Mouse (Mus musculus) MEL (cell line): ENCODE measurements at regions not wholly inside any gene's neighbourhood (a gene's known extent, or its start where the extent isn't known, plus 50 kb on each side); places are given as distances from the start of the nearest gene placed in this dataset.

Experiments
- DNase-seq: peaks from one replicate; pipeline ENCODE4 v3.0.0; 2011; ENCODE audit warnings: low read depth, low spot score
- H3K27ac ChIP-seq: 2 replicates; pipeline ENCODE4 v1.5.1; 2012; ENCODE audit warnings: low read depth, mild to moderate bottlenecking, control low read depth, low read length, moderate library complexity; ENCODE audit not compliant: control insufficient read depth
- H3K27me3 ChIP-seq, 2 experiments: fragments of 150-350 bp in 1 of 2; sonication (generic) in 1 of 2; 2 replicates each; pipeline ENCODE4 v1.6.1; 2012; ENCODE audit warnings: low read length in 2 of 2, mild to moderate bottlenecking in 2 of 2, improper control_type of control experiment in 1 of 2, moderate library complexity in 1 of 2; ENCODE audit not compliant: insufficient read depth in 2 of 2, control insufficient read depth in 1 of 2
- H3K36me3 ChIP-seq, 2 experiments: 2 replicates each; pipeline ENCODE4 v1.6.1; 2012 to 2014; ENCODE audit warnings: low read length in 2 of 2, improper control_type of control experiment in 1 of 2, inconsistent platforms in 1 of 2, mild to moderate bottlenecking in 1 of 2; ENCODE audit not compliant: insufficient read depth in 2 of 2, control insufficient read depth in 1 of 2
- H3K4me1 ChIP-seq, 2 experiments: fragments of 150-350 bp in 1 of 2; sonication (generic) in 1 of 2; 2 replicates each; pipeline ENCODE4 v1.6.1; 2012; ENCODE audit warnings: low read length in 2 of 2, improper control_type of control experiment in 1 of 2, mild to moderate bottlenecking in 1 of 2; ENCODE audit not compliant: insufficient read depth in 2 of 2, control insufficient read depth in 1 of 2
- H3K4me3 ChIP-seq, 2 experiments: fragments of 150-350 bp in 1 of 2; sonication (generic) in 1 of 2; 2 replicates each; pipeline ENCODE4 v1.5.1; 2012; ENCODE audit warnings: low read depth in 2 of 2, low read length in 2 of 2, mild to moderate bottlenecking in 2 of 2, moderate library complexity in 2 of 2, control low read depth in 1 of 2, improper control_type of control experiment in 1 of 2; ENCODE audit not compliant: control insufficient read depth in 1 of 2, insufficient read depth in 1 of 2
- H3K79me2 ChIP-seq: 2 replicates; pipeline ENCODE4 v1.6.1; 2012; ENCODE audit warnings: mild to moderate bottlenecking, low read length, moderate library complexity; ENCODE audit not compliant: control insufficient read depth, poor library complexity, insufficient read depth
- H3K9ac ChIP-seq: 2 replicates; pipeline ENCODE4 v1.6.1; 2012; ENCODE audit warnings: low read depth, mild to moderate bottlenecking, control low read depth, low read length, moderate library complexity; ENCODE audit not compliant: control insufficient read depth, poor library complexity, severe bottlenecking
- H3K9me3 ChIP-seq: fragments of 150-350 bp; sonication (generic); replicated peaks from 2 replicates; pipeline ENCODE4 v1.6.1; 2012; ENCODE audit warnings: mild to moderate bottlenecking, low read length, improper control_type of control experiment, moderate library complexity; ENCODE audit not compliant: insufficient read depth
- CHD1 ChIP-seq: IDR thresholded peaks from 2 replicates; pipeline ENCODE4 v1.6.1; 2012; ENCODE audit warnings: low read depth, mild to moderate bottlenecking, inconsistent platforms, low read length, improper control_type of control experiment
- E2F4 ChIP-seq: IDR thresholded peaks from 2 replicates; pipeline ENCODE4 v1.6.1; 2011; ENCODE audit warnings: low read depth, low read length, improper control_type of control experiment, borderline replicate concordance
- ETS1 ChIP-seq: IDR thresholded peaks from 2 replicates; pipeline ENCODE4 v1.6.1; 2012; ENCODE audit warnings: low read depth, mild to moderate bottlenecking, inconsistent platforms, low read length, improper control_type of control experiment, moderate library complexity
- HCFC1 ChIP-seq: IDR thresholded peaks from 2 replicates; pipeline ENCODE4 v1.6.1; 2012; ENCODE audit warnings: low read depth, mild to moderate bottlenecking, inconsistent platforms, low read length, improper control_type of control experiment, moderate library complexity
- JUND ChIP-seq: IDR thresholded peaks from 2 replicates; pipeline ENCODE4 v1.6.1; 2011; ENCODE audit warnings: low read depth, mild to moderate bottlenecking, improper control_type of control experiment, low read length
- KAT2A ChIP-seq: conservative IDR thresholded peaks from 2 replicates; pipeline ENCODE4 v1.6.1; 2012; ENCODE audit warnings: low read depth, low read length, improper control_type of control experiment, inconsistent platforms
- MAFK ChIP-seq: IDR thresholded peaks from 2 replicates; pipeline ENCODE4 v1.6.1; 2011; ENCODE audit warnings: low read depth, mild to moderate bottlenecking, low read length, improper control_type of control experiment, borderline replicate concordance
- MAX ChIP-seq: IDR thresholded peaks from 2 replicates; pipeline ENCODE4 v1.6.1; 2011; ENCODE audit warnings: low read length, improper control_type of control experiment
- MAZ ChIP-seq: IDR thresholded peaks from 2 replicates; pipeline ENCODE4 v1.6.1; 2012; ENCODE audit warnings: low read depth, mild to moderate bottlenecking, inconsistent platforms, low read length, improper control_type of control experiment
- MEF2A ChIP-seq: IDR thresholded peaks from 2 replicates; pipeline ENCODE4 v1.6.1; 2014; ENCODE audit warnings: low read depth, mild to moderate bottlenecking, inconsistent platforms, low read length, improper control_type of control experiment; ENCODE audit not compliant: poor library complexity, insufficient replicate concordance, severe bottlenecking; ENCODE audit errors: extremely low read depth
- MYB ChIP-seq: IDR thresholded peaks from 2 replicates; pipeline ENCODE4 v1.6.1; 2011; ENCODE audit warnings: mild to moderate bottlenecking, low read depth, low read length, improper control_type of control experiment
- MYC ChIP-seq: IDR thresholded peaks from 2 replicates; pipeline ENCODE4 v1.6.1; 2011; ENCODE audit warnings: low read depth, mild to moderate bottlenecking, low read length, improper control_type of control experiment, moderate library complexity
- NRF1 ChIP-seq: IDR thresholded peaks from 2 replicates; pipeline ENCODE4 v1.6.1; 2014; ENCODE audit warnings: low read depth, mild to moderate bottlenecking, inconsistent platforms, low read length, improper control_type of control experiment, moderate library complexity; ENCODE audit not compliant: poor library complexity, insufficient read depth, severe bottlenecking
- POLR2AphosphoS2 ChIP-seq: IDR thresholded peaks from 2 replicates; pipeline ENCODE4 v1.6.1; 2011; ENCODE audit warnings: low read length, improper control_type of control experiment
- POLR2AphosphoS5 ChIP-seq: IDR thresholded peaks from 2 replicates; pipeline ENCODE4 v1.6.1; 2012; ENCODE audit warnings: low read depth, borderline replicate concordance, mild to moderate bottlenecking, inconsistent platforms, low read length, moderate library complexity, mixed read lengths
- RAD21 ChIP-seq: IDR thresholded peaks from 2 replicates; pipeline ENCODE4 v1.6.1; 2011; ENCODE audit warnings: mild to moderate bottlenecking, low read depth, low read length, improper control_type of control experiment
- RCOR1 ChIP-seq: IDR thresholded peaks from 2 replicates; pipeline ENCODE4 v1.6.1; 2012; ENCODE audit warnings: low read depth, mild to moderate bottlenecking, inconsistent platforms, low read length, improper control_type of control experiment
- TBP ChIP-seq: IDR thresholded peaks from 2 replicates; pipeline ENCODE4 v1.8.0; 2011; ENCODE audit warnings: low read depth, low read length, improper control_type of control experiment
- UBTF ChIP-seq: IDR thresholded peaks from 2 replicates; pipeline ENCODE4 v1.6.1; 2012; ENCODE audit warnings: low read depth, mild to moderate bottlenecking, inconsistent platforms, low read length, improper control_type of control experiment, moderate library complexity, borderline replicate concordance; ENCODE audit not compliant: insufficient read depth
- USF1 ChIP-seq: IDR thresholded peaks from 2 replicates; pipeline ENCODE4 v1.6.1; 2014; ENCODE audit warnings: low read depth, mild to moderate bottlenecking, inconsistent platforms, low read length, improper control_type of control experiment, moderate library complexity
- ZMIZ1 ChIP-seq: IDR thresholded peaks from 2 replicates; pipeline ENCODE4 v1.6.1; 2012; ENCODE audit warnings: low read depth, mild to moderate bottlenecking, inconsistent platforms, low read length, improper control_type of control experiment, moderate library complexity
- ZNF384 ChIP-seq: IDR thresholded peaks from 2 replicates; pipeline ENCODE4 v1.6.1; 2012; ENCODE audit warnings: low read depth, mild to moderate bottlenecking, inconsistent platforms, low read length, improper control_type of control experiment

GRCm38 (mm10) chr14:17599553-17599952 lies 60.5 kb upstream of the Thrb start:
- no peaks in the 10 kb centered on the region for H3K4me1 ChIP-seq
- no peak overlapping the region for H3K9ac ChIP-seq
- no peaks in the 10 kb centered on the region for H3K27me3 ChIP-seq
- TF ChIP-seq RAD21 (no peak), JUND (no peak), RCOR1 (no peak), MYB (no peak), POLR2AphosphoS2 (no peak), UBTF (no peak), MAX (no peak), MAZ (no peak), MAFK (no peak), POLR2AphosphoS5 (no peak), NRF1 (no peak), CHD1 (no peak), TBP (no peak)
- TF ChIP-seq, all 39 proteins: peak for 0
- no peaks in the 10 kb centered on the region for H3K79me2 ChIP-seq
- no peak for DNase-seq
- no peaks in the 10 kb centered on the region for H3K36me3 ChIP-seq
- no peaks in the 10 kb centered on the region for H3K9me3 ChIP-seq
- H3K4me3 ChIP-seq = no peak overlapping the region
- H3K27ac ChIP-seq = no peak overlapping the region

- no peak for TF ChIP-seq MAX
- TF ChIP-seq JUND = no peak
- TF ChIP-seq UBTF = no peak
- no peak for TF ChIP-seq CHD1
- TF ChIP-seq KAT2A = no peak
- TF ChIP-seq MEF2A = no peak
- TF ChIP-seq TBP = no peak
- no peak for TF ChIP-seq POLR2AphosphoS5
- TF ChIP-seq ZMIZ1 = no peak
- TF ChIP-seq MYC = no peak
- no peak for TF ChIP-seq ZNF384
- TF ChIP-seq USF1 = no peak
- TF ChIP-seq HCFC1 = no peak
- TF ChIP-seq POLR2AphosphoS2 = no peak
- TF ChIP-seq ETS1 = no peak
- no peak for TF ChIP-seq MAFK
- TF ChIP-seq E2F4 = no peak
- Histone ChIP-seq H3K4me3 (no peak overlapping the region), H3K27me3 (no peaks in the 10 kb centered on the region), H3K9ac (no peak overlapping the region), H3K4me1 (no peaks in the 10 kb centered on the region), H3K27ac (no peak overlapping the region), H3K9me3 (no peaks in the 10 kb centered on the region), H3K36me3 (no peaks in the 10 kb centered on the region), H3K79me2 (no peaks in the 10 kb centered on the region)
- no peak for DNase-seq
These were observed 57.7 kb upstream of the Thrb start for GRCm38 (mm10) chr14:17602357-17602756.
